Mouse (Mus musculus) forebrain, embryonic 13.5 days (tissue): ENCODE measurements at regions not wholly inside any gene's neighbourhood (a gene's known extent, or its start where the extent isn't known, plus 50 kb on each side); places are given as distances from the start of the nearest gene placed in this dataset.

Source experiments
- ATAC-seq: fragments of 200-750 bp; cut with Nextera tagmentation; 2 replicates; pipeline ENCODE4 v1.8.0; 2017
- H3K27ac ChIP-seq: fragments of 300-500 bp; sonication (generic); 2 replicates; pipeline ENCODE4 v1.5.1; 2015; ENCODE audit warnings: inconsistent platforms, mild to moderate bottlenecking, moderate library complexity
- H3K27me3 ChIP-seq: fragments of 300-500 bp; sonication (generic); 2 replicates; pipeline ENCODE4 v1.6.1; 2015; ENCODE audit warnings: mild to moderate bottlenecking, inconsistent platforms
- H3K36me3 ChIP-seq: fragments of 300-500 bp; sonication (generic); 2 replicates; pipeline ENCODE4 v1.6.1; 2015; ENCODE audit warnings: mild to moderate bottlenecking, inconsistent platforms; ENCODE audit not compliant: poor library complexity, severe bottlenecking
- H3K4me1 ChIP-seq: fragments of 300-500 bp; sonication (generic); 2 replicates; pipeline ENCODE4 v1.6.1; 2015; ENCODE audit warnings: inconsistent platforms
- H3K4me2 ChIP-seq: fragments of 300-500 bp; sonication (generic); 2 replicates; pipeline ENCODE4 v1.6.1; 2015; ENCODE audit warnings: inconsistent platforms, mild to moderate bottlenecking, moderate library complexity
- H3K4me3 ChIP-seq: fragments of 300-500 bp; sonication (generic); 2 replicates; pipeline ENCODE4 v1.5.1; 2015; ENCODE audit warnings: mild to moderate bottlenecking, inconsistent platforms
- H3K9ac ChIP-seq: fragments of 300-500 bp; sonication (generic); 2 replicates; pipeline ENCODE4 v1.6.1; 2015; ENCODE audit warnings: mild to moderate bottlenecking, inconsistent platforms
- H3K9me3 ChIP-seq: fragments of 300-500 bp; sonication (generic); replicated peaks from 2 replicates; pipeline ENCODE4 v1.6.1; 2016; ENCODE audit warnings: inconsistent platforms
- WGBS: fragments of 180-500 bp; shearing (Covaris S2); methylation state at CpG from one replicate; pipeline ENCODE4 v1.1.7; 2015; 5-methylcytosine and 5-hydroxymethylcytosine counted together

DNA sequence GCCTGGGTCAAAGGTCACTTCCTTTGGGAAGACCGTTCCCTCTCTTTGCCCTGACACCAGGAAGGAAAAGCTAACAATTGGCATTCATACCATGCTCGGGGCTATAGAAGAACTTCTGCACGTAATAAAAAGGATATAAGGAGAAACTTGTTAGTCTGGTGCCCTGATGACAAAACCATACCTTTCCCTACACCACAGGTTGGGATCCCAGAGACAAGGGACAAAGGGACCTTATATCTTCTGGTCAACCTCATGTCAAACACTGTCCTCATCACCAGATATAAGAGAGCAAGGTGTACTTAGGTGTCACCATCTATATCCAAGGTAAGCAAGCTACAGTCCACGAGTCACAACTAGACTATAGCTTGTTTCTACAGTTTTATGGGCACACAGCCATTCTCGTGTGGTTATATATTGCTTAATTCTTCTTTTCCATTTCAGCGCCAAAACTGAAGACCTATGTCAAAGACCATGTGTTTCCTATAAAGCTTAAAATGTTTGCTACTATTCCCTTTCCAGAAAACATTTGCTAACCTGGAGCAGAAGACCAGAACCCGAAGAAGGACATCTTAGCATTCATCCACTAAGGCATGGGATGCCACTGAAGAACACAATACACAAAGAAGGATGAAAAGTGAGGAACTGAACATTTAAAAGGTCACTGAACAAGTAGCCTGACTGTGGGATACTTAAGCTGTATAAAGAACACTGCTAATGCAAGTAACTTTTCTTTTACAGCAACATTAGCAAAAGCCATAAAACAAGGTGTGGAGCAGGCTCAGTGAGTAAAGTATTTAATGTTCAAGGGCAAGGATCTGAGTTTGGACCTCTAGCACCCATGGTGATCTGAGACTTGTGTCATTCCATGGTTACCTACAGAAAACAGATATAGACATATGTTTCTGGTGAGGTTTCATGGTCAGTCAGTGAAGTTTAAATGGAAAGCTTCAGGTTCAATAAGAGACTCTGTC lies 437.7 kb upstream of the Cd180 start:
- Histone ChIP-seq H3K36me3 (no peaks in the 10 kb centered on the region), H3K27ac (no peak overlapping the region), H3K9ac (no peak overlapping the region), H3K4me1 (no peaks in the 10 kb centered on the region; the same call in 1 of the 2 replicates), H3K9me3 (no peaks in the 10 kb centered on the region), H3K4me2 (no peak overlapping the region), H3K27me3 (no peaks in the 10 kb centered on the region), H3K4me3 (no peak overlapping the region)
- 91% methylated on average over 7 of the region's 7 CpGs for WGBS
- no peak for ATAC-seq

DNA sequence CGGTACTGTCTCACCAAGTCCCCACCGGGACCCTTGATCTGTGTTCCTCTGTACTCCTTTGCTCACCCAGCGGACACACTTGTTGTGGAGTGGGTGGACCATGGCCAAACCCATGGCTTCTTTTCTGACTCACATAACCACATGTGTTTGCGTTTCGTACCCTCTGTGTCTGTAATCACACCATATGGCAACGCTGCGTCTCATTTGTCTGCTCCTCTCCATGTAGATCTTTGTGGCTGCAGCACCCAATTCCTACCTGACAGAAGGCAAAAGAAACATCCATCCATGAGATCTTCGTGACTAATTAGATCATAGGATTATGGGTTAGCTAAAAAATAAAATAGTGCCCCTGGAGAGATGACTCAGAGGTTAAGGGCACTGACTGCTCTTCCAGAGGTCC lies 435.2 kb upstream of the Cd180 start:
- no peak for ATAC-seq
- 87% methylated on average over 8 of the region's 8 CpGs for WGBS
- no peaks in the 10 kb centered on the region for H3K36me3 ChIP-seq

DNA sequence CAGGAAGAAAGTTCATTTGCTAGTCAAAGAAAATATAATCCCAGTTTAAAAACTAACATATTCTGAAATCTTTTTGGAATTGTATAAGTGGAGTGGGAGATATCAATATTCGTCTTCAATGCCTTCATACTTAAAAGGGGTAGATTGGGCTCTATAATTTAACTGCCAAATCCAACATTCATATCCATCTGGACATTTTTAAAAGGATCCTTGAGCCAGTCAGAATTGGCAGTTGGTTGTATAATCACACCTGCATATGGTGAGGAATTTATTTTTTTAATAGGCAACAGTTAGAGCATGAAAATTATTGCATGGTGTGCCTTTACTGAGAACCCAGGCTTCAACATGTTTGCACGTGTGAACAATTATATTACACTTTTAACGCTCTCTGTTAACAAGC lies 419.5 kb upstream of the Cd180 start:
- Histone ChIP-seq H3K4me1 (no peaks in the 10 kb centered on the region), H3K9me3 (no peaks in the 10 kb centered on the region), H3K4me2 (no peak overlapping the region), H3K27me3 (no peaks in the 10 kb centered on the region), H3K4me3 (no peak overlapping the region), H3K27ac (no peak overlapping the region), H3K9ac (no peak overlapping the region), H3K36me3 (no peaks in the 10 kb centered on the region)
- WGBS: 80% methylated on average over 3 of the region's 3 CpGs
- no peak; the same call in 1 of the 2 replicates for ATAC-seq

More for the DNA sequence above, 435.2 kb upstream of the Cd180 start:
- no peak overlapping the region for H3K4me3 ChIP-seq
- H3K9me3 ChIP-seq: no peaks in the 10 kb centered on the region
- H3K27ac ChIP-seq: no peak overlapping the region
- H3K9ac ChIP-seq: no peak overlapping the region
- H3K4me1 ChIP-seq: no peaks in the 10 kb centered on the region; the same call in 1 of the 2 replicates
- H3K4me2 ChIP-seq: no peak overlapping the region
- no peaks in the 10 kb centered on the region for H3K27me3 ChIP-seq

DNA sequence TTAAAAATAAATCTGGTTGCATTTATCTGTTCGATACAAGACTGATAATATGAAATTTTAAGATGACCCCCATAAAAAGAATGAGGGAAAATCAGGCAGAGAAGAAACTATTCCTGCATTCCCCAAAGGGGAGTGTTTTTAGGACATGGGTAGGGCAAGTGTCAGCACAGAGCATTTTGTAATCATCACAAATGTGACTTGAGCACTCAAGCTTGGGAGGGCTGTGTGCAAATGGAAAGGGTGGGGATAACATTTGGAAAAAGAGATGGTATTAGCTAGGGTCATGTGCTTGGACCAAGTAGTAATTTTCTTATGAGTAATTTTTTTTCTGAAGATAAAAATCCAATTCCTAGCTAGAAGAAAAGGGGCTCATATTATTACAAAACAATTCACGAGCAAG lies 418.1 kb upstream of the Cd180 start:
- Histone ChIP-seq H3K27me3 (no peaks in the 10 kb centered on the region), H3K4me1 (no peaks in the 10 kb centered on the region), H3K4me2 (no peak overlapping the region), H3K9ac (no peak overlapping the region), H3K9me3 (no peaks in the 10 kb centered on the region), H3K27ac (no peak overlapping the region), H3K4me3 (no peak overlapping the region), H3K36me3 (no peaks in the 10 kb centered on the region)
- 95% methylated on average over 2 of the region's 2 CpGs for WGBS
- no peak for ATAC-seq

DNA sequence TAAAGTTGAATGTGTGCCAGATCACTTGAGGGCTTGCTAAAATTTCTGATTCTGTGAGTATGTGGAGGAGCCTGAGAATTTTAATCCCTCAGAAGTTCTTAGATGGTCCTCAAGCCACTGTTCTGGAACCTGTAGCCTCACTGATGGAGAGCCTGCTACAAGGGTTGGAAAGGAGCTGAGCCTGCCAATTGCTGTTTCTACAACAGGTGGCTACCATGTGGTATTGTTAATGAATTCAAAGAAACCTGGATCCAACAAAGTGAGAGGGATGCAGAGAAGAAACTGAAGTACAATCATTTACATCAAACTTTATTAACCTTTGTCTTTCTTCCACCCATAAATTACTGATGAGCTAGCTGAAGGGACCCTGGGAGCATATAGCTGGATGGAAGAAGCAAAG lies 416.5 kb upstream of the Cd180 start:
- no peaks in the 10 kb centered on the region for H3K36me3 ChIP-seq
- ATAC-seq: no peak

DNA sequence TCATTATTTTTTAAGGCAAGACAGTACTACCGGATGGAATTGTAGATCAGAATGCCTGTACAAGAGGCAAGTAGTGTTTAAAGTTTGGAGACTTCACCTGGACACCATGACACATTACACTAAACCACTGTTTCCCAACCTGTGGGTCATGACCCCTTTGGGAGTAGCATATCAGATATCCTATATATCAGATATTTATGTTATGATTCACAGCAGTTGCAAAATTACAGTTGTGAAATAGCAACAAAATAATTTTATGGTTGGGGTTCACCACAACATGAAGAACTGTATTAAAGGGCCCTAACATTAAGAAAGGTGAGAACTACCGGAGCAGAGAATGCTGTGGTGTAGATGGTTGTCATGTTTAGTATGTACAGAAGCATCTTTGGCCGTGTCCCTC lies 413.2 kb upstream of the Cd180 start:
- Histone ChIP-seq H3K4me1 (no peaks in the 10 kb centered on the region), H3K9me3 (no peaks in the 10 kb centered on the region), H3K36me3 (no peaks in the 10 kb centered on the region), H3K4me2 (no peak overlapping the region), H3K9ac (no peak overlapping the region), H3K27me3 (no peaks in the 10 kb centered on the region), H3K27ac (no peak overlapping the region), H3K4me3 (no peak overlapping the region)
- 92% methylated on average over 3 of the region's 3 CpGs for WGBS
- no peak for ATAC-seq

More for the DNA sequence above, 416.5 kb upstream of the Cd180 start:
- no peak overlapping the region for H3K27ac ChIP-seq
- no peak overlapping the region for H3K4me3 ChIP-seq
- no peaks in the 10 kb centered on the region for H3K27me3 ChIP-seq
- no peaks in the 10 kb centered on the region for H3K4me1 ChIP-seq
- H3K9me3 ChIP-seq: no peaks in the 10 kb centered on the region
- no peak overlapping the region for H3K9ac ChIP-seq
- no peak overlapping the region for H3K4me2 ChIP-seq

DNA sequence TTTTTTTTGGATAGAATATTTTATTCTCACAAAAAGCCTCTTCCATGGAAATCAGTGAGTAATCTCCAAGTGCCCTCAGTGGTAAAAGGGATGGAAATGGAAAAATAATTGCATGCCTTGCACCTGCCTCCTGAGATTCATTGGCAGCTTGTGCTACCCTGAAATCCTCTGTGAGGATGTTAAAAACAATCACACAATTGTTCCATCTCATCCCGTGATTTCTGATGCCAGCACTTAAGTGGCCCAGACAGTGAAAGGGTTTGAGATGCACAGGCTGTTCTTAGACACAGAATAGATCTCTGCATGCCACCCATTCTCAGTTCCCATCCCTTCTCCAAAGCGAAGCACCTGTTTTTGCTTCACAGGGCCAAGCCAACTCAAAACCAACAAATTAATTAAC lies 398.9 kb upstream of the Cd180 start:
- no peaks in the 10 kb centered on the region for H3K36me3 ChIP-seq
- H3K4me1 ChIP-seq: no peaks in the 10 kb centered on the region
- no peak for ATAC-seq
- H3K4me2 ChIP-seq: no peak overlapping the region
- 69% methylated on average over 2 of the region's 2 CpGs for WGBS
- no peaks in the 10 kb centered on the region for H3K9me3 ChIP-seq
- no peak overlapping the region for H3K9ac ChIP-seq
- H3K4me3 ChIP-seq: no peak overlapping the region
- no peaks in the 10 kb centered on the region for H3K27me3 ChIP-seq
- no peak overlapping the region for H3K27ac ChIP-seq

DNA sequence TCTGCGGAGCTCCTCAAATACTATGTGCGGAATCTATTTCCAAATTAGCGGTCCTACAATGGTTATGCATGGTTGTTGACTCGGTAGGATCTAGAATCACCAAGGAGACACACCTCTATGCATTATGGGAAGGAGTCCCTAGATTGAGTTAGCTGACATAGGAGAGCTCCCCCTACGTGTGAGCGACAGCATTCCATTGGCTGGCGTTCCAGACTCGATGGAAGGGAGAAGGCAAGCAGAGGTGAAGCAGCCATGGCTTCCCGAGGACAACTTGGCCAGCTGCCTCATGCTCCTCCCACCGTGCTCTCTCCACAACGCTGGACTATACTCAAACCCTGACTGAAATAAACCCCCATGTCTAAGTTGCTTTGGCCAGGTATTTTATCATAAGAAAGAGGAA lies 398.3 kb upstream of the Cd180 start:
- WGBS: 84% methylated on average over 11 of the region's 11 CpGs
- no peak overlapping the region for H3K4me3 ChIP-seq
- H3K27me3 ChIP-seq: no peaks in the 10 kb centered on the region
- no peak for ATAC-seq
- no peaks in the 10 kb centered on the region for H3K9me3 ChIP-seq
- H3K9ac ChIP-seq: no peak overlapping the region
- H3K4me2 ChIP-seq: no peak overlapping the region
- H3K27ac ChIP-seq: no peak overlapping the region
- no peaks in the 10 kb centered on the region for H3K4me1 ChIP-seq
- no peaks in the 10 kb centered on the region for H3K36me3 ChIP-seq

DNA sequence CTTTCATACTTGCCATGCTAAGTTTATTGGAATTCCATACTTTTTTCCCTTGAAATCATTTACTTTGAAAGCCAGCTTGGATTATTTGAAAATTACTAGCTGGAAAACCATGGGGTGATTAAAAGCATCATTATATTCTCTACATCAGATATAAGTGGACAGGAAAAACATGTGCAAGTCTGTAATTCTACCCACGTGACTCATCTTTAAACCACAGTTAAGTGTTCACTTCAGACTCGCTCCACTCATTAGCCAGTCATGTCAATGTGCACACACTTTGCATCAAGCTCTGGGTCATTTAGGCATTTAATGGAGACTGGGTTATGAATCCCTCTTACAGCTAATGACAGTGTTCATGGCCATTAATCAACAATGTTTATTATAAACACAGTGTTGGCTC lies 385.4 kb upstream of the Cd180 start:
- Histone ChIP-seq H3K9ac (no peak overlapping the region), H3K9me3 (no peaks in the 10 kb centered on the region), H3K4me3 (no peak overlapping the region), H3K4me2 (no peak overlapping the region), H3K36me3 (no peaks in the 10 kb centered on the region), H3K27ac (no peak overlapping the region), H3K27me3 (no peaks in the 10 kb centered on the region), H3K4me1 (no peaks in the 10 kb centered on the region)
- ATAC-seq: 0 out of 2 replicates have a peak, but pooled peaks have one; percentile 41
- WGBS: 59% methylated on average over 2 of the region's 2 CpGs

DNA sequence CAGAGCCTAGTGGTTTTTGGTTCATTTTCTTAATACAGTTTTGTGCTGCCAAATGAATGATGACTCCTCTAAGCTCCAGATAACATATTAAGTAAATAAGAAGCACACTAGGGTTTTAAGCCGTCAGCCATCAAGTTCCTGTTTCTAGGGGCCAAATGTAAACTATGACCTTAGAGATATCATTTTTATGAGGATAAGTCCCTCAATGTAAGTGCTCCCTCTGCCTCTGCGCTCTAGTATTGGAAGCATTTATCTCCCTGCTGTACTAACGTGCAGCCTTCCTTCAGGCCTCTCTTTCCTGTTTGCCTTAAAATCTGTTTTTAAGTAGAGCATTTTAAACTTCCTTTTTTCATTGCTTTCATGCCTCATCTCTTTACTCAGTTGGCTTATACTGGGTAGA lies 381.3 kb upstream of the Cd180 start:
- Histone ChIP-seq H3K36me3 (no peaks in the 10 kb centered on the region), H3K9me3 (no peaks in the 10 kb centered on the region), H3K27me3 (no peaks in the 10 kb centered on the region), H3K9ac (no peak overlapping the region), H3K4me1 (no peaks in the 10 kb centered on the region), H3K4me2 (no peak overlapping the region), H3K4me3 (no peak overlapping the region), H3K27ac (no peak overlapping the region)
- no peak for ATAC-seq
- WGBS: 81% methylated on average over 3 of the region's 3 CpGs

DNA sequence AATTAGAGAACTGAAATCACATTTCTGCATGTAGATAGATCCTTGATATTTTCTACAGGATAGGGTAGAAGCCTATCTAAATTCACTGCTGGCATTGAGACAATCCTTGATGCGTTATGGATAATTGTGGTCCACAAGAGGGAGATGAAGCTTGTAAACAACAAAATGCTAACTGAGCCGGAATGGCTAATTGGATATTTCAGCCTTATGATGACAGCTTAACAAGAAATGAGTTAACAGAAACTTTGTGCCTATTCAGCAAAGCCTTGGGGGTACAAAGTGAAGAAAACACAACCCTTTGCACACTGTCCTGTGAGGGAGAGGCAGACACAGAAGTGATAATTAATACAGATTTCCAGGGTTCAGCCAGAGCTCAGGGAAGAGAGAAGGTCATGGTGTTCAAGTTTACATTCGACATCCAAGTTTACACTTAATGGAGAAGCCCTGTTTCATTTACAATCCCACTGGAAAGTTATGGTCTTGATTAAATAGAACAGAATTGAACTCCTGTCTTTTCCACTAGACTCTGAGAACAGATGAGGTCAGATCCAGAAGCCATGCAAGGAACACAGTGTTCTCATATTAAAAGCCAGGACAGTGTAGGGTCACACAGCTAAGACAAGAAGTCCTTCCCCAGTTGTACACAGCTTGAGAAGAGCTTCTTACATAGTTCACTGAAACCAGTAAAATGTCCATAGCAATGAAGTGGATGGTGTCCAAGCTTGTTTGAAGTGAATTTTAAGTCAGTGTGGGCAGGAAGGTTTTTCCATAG lies 377.3 kb upstream of the Cd180 start:
- H3K4me1 ChIP-seq: no peaks in the 10 kb centered on the region
- no peaks in the 10 kb centered on the region for H3K36me3 ChIP-seq
- H3K4me3 ChIP-seq: no peak overlapping the region
- no peak overlapping the region for H3K9ac ChIP-seq
- no peak overlapping the region for H3K4me2 ChIP-seq
- no peaks in the 10 kb centered on the region for H3K9me3 ChIP-seq
- 53% methylated on average over 3 of the region's 3 CpGs for WGBS
- ATAC-seq: no peak
- H3K27ac ChIP-seq: no peak overlapping the region
- H3K27me3 ChIP-seq: no peaks in the 10 kb centered on the region

DNA sequence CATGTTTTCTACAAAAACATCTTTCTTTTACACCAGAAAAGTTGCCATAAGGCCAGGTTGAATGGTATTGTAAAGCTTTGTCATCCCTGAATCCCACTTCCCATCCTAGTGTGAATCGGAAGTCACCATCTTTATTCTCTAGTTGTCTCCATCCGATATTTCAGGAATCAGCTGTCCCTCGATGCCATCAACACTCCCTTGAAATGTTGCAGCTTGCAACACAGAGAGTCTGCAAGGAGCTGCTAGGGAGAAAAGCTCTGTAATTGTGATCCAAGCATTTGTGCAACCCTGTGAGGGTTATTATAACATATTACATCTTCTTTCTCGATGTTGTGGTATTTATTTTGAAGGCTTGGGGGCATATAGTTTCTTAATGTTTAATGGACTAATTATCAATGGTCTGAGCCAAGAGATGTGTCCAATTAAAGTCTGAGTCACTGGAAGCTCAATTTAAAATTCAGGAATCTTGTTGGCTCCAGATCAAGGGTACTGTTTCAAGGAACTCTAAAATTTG lies 374.4 kb upstream of the Cd180 start:
- H3K9me3 ChIP-seq: no peaks in the 10 kb centered on the region
- WGBS: 84% methylated on average over 4 of the region's 4 CpGs
- ATAC-seq: no peak

More for the DNA sequence above, 374.4 kb upstream of the Cd180 start:
- Histone ChIP-seq H3K9ac (no peak overlapping the region), H3K4me3 (no peak overlapping the region), H3K4me2 (no peak overlapping the region), H3K27ac (no peak overlapping the region), H3K27me3 (no peaks in the 10 kb centered on the region), H3K36me3 (no peaks in the 10 kb centered on the region), H3K4me1 (no peaks in the 10 kb centered on the region)
